Mouse (Mus musculus): ENCODE measurements around the gene Znrf1.
"Not testable (repeated sequence)": the region's sequence is repeated elsewhere in the genome, so short reads cannot be mapped to it uniquely, and the experiment has no call there.

The Znrf1 gene

GRCm38 (mm10) chr8:111536031-111536977 lies at the start of gene Znrf1:
Gene Znrf1 (plus strand): TSS chr8:111536097.
- DNase-seq: peak; percentile 67 to 78

DNA sequence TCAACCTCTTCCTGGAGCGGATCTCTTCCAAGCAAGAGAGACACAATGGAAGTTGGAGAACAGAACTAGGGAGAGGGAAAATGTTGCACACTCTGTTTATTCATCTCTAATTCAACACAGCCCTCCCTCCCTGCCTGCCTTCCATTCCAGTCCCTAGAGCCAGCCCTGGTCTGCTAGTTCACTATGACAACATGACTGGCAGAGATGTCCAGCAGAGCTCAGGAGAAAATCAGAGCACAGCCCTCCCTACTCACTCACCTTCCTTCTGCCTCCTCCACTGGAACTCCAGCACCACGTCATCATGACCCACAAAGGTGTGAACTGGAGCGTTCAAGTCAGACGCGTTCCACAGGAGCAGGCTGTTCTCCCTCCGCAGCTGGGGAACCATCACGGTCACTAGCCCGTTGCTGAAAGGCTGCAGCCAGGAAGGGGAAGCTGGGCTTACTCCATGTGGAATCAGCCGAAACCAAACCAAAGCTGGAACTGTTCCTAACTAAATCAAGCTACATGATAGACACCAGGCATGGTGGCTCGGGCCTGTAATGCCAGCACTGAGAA lies 45.8 kb upstream of the Znrf1 start:
- DNase-seq: no peak

GRCm38 (mm10) chr8:111491191-111491590 lies 44.7 kb upstream of the Znrf1 start:
- DNase-seq: peak in 1 of 2 experiments; percentile 42

DNA sequence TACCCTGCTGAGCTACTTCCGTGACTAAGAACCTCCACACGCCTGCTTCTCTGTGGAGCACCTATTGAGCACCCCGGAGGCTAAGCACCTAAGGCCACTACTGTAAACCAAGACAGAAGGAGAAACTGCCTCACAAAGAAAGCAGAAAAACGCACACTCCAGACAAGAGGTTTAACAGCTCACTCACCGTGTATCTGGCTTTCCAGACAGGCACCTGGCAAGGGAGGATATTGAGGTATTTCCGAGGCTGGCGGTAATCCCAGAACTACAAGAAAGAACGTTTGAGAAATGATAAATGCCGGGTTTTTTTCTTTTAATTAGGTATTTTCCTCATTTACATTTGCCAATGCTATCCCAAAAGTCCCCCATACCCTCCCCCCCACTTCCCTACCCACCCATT lies 43.4 kb upstream of the Znrf1 start:
- DNase-seq: no peak

DNA sequence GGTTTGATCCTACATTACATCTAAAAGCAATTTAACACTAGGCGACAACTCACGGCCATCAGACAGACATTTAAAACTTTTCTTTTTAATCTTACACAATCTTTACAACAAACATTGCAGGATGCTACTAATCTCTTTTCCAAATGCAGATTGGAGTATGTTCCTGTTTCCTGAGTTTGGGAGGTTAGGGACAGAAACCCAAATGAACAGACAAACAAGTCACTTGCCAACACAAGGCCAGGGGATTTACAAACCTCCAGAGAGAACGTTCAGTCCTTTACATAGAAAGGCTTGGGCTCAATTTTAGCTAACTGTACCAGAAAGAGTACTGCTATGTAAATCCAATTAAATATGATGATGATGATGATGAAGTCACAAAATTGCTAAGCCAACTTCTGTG lies 42.7 kb upstream of the Znrf1 start:
- DNase-seq: no peak

DNA sequence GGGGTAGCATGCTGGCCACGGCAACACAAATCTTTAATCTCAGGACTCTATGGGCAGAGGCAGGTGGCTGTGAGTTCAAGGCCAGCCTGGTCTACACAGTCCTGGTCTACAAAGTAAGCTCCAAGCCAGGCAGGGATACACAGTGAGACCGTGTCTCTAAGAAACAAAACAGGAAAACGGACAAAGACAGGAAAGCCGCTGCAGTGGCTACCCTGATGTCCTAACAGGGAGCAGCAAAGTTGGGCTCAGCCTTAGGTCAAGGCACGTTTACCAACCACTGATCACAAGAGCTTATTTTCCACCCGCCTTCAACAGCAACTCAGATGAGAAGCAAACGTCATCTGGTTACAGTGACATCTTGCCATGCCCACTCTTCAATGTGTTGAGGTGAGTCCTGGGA lies 39.6 kb upstream of the Znrf1 start:
- DNase-seq: peak; percentile 26 to 52

GRCm38 (mm10) chr8:111498249-111498648 lies 37.6 kb upstream of the Znrf1 start:
- not testable (repeated sequence) for DNase-seq

- DNase-seq: no peak
Observed at GRCm38 (mm10) chr8:111501724-111502464, 34.0 kb upstream of the Znrf1 start.

- no peak for DNase-seq
Observed at GRCm38 (mm10) chr8:111508566-111508965, 27.3 kb upstream of the Znrf1 start.

GRCm38 (mm10) chr8:111509278-111509677 lies 26.6 kb upstream of the Znrf1 start:
- DNase-seq: peak in 1 of 2 experiments; percentile 45

DNA sequence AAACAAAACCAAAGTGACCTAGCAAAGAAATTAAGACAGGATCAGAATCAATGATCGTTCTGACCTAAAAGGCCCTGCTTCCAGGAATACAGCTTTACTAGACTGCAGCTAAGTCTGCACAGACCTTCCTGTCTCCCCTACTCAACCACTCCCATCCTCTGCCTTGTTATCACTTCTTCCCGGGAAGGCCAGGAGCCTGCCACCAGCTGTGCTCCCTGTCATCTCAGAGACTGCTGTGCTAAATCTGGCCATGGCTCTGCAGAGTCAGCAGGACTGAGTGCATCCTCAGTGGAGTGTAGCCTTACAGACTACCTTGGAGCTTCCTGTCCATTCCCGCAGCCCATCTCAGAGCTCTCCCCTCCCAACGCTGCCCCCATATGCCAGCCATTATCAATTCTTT lies 25.5 kb upstream of the Znrf1 start:
- peak in 1 of 2 experiments; percentile 20 for DNase-seq

- no peak for DNase-seq
Observed at GRCm38 (mm10) chr8:111512941-111513340, 23.0 kb upstream of the Znrf1 start.

GRCm38 (mm10) chr8:111513446-111513845 lies 22.5 kb upstream of the Znrf1 start:
- no peak for DNase-seq

DNA sequence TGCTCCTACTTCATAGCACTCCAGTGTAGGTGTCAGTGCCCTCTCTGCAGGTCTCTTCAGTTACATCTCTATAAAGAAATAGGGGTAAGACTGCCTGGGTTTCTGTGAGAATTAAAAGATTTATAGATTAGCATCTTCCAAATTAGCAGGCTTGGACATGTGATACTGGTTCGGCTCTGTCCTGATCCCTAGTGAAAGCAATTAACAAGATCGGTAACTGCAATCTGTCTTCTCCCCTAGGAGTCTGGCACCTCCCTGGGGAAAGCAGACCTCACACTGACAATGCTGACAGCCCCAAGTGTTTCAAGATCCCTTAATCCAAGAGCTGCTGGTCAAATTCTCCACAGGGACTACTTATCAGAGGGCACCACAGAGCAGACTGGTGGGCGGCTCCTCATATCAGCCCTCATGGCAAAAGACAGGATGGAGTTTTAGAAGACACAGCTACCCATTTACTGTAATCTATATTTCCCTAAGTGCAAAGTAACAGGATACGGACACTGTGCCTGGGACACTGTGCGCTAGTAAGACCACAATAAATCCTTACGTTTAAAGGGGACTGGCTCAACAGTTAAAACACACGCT lies 19.4 kb upstream of the Znrf1 start:
- DNase-seq: no peak

DNA sequence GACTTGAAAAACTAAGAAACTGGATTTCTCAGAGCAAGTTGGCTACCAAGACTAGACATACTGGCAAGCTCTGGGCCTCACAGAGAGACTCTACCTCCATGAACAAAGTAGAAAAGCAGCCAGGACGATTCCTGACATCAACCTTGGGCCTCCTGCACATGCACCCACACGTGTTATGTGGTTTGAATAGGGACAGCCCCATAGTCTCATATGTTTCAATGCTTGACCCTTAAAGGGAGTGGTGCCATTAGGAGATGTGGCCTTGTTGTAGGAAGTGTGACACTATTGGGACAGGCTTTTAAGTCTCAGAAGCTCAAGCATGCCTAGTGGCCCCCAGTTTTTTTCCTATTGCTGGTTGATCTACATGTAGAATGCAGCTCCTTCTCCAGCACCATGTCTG lies 18.4 kb upstream of the Znrf1 start:
- no peak for DNase-seq

DNA sequence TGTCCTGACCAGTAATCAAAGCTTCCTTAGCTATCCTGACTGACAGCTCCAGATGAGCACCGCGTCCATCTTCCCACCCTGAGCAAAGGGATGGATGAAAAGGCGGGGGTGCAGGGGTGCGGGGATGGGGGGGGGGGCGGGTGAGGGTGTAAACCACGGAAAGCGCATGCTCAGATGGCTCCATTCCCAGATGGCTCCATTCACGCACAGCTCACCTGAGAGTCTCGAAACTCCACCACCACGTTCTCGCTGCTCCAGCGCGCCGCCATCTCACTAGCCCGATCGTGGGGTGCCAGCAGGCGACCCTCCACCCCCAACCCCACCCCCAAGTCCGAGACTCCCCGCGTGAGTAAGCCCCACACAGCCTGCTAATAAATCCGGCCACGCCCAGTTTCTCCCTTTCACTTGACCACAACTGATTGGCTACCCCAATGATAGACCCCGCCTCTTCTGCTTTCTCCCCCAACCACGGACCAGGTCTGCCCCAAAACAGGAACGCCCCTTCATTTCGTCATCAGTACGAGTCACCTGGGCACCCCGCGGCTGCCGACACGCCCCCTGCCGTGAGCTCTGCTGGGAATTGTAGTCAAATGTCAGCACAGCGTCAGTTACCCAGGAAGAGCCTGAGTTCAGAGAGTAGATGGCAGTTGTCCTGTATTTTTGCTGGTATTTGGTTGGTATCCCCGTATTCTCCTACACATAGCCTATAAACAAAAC lies 14.0 kb upstream of the Znrf1 start, which contains the start of gene Wdr59:
TSS of gene Wdr59 (minus strand) at position 380 of the 717 bp plus-strand sequence.
- DNase-seq: peak; percentile 99

- DNase-seq: peak; percentile 24 to 53
Observed at GRCm38 (mm10) chr8:111526403-111527024, 9.4 kb upstream of the Znrf1 start.

- DNase-seq: no peak
Observed at GRCm38 (mm10) chr8:111527149-111527548, 8.7 kb upstream of the Znrf1 start.

DNA sequence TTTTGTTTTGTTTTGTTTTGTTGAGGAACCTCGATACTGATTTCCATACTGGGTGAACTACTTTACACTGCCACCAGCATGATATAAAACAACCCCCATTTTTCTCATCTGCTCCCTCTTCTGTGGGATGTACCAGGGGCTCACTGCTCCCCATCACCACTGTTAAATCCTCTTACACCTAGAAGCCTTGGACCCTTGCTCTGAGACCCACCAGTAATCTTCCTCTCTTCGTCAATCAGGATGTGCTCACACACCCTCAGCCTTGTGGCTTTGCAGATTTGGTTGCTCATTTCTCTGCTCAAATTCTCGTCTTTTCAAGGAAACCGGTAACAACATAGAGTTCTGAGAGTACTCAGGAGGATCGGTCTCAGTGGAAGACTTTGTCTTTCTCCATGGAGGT lies 7.8 kb upstream of the Znrf1 start:
- no peak for DNase-seq

DNA sequence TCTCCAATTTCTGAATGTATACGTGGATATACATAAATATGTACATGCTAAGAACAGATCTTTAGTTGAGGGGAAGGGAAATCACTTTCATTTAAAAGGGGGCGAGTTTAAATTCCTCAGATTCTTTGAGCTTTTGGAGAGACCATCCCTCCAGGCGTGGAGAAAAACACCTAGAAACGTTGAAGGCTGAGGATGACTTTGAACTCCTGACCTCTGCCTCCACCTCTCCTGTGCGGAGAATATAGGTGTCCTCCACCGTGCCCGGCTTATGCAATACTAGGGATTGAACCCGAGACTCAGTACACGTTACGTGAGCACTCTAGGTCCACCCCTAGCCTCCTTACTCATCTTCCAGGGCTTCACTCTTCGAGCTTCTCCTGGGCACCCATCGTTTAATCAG lies 4.7 kb upstream of the Znrf1 start:
- DNase-seq: no peak

DNA sequence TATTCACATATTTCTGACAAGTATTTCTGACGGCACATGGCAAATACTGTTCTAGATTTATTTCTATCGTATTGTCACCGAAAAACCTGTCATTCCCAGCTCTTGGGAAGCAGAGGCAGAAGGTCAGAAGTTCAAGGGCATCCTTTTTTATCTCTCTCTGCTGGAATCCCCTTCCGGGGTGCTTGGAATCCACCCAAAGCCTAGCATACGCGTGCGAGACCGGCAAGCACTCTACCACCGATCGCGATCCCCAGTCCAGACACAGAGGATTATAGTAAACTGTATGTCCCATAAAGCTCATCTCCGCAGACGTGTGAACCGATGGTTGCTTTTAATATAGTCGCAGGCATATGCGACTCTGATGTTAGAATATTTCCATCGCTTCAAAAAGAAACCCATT lies 4.3 kb upstream of the Znrf1 start:
- no peak for DNase-seq

GRCm38 (mm10) chr8:111533503-111533902 lies 2.4 kb upstream of the Znrf1 start:
- no peak for DNase-seq

Data from lung, adult 18-20 months (tissue).